Mouse (Mus musculus): ENCODE data around the gene Klf13.

Gene Klf13

GRCm38 (mm10) chr7:63925413-63926360 is 13.0 kb downstream of the Klf13 start:
- no peak for DNase-seq (ENCODE audit: low spot score)

- DNase-seq (ENCODE audit: low spot score), result peak; percentile 73
These were observed 13.8 kb downstream of the Klf13 start for GRCm38 (mm10) chr7:63924747-63925412.

- DNase-seq (ENCODE audit: low spot score), result no peak
These were observed 14.6 kb downstream of the Klf13 start for GRCm38 (mm10) chr7:63924151-63924550.

- DNase-seq (ENCODE audit: low spot score), result no peak
These were observed 15.7 kb downstream of the Klf13 start for GRCm38 (mm10) chr7:63922975-63923374.

GRCm38 (mm10) chr7:63922571-63922970 is 16.1 kb downstream of the Klf13 start:
- no peak for DNase-seq (ENCODE audit: low spot score)

- no peak for DNase-seq (ENCODE audit: low spot score)
These were observed 16.7 kb downstream of the Klf13 start for GRCm38 (mm10) chr7:63921909-63922562.

GRCm38 (mm10) chr7:63918771-63919768 is 19.6 kb downstream of the Klf13 start:
- DNase-seq (ENCODE audit: low spot score), result no peak

- DNase-seq (ENCODE audit: low spot score), result no peak
These were observed 21.0 kb downstream of the Klf13 start for GRCm38 (mm10) chr7:63917693-63918092.

GRCm38 (mm10) chr7:63916268-63916907 is 22.3 kb downstream of the Klf13 start, which contains the start of gene E030018B13Rik:
Gene E030018B13Rik, plus strand, starts transcription at chr7:63916857.
- no peak for DNase-seq (ENCODE audit: low spot score)

- DNase-seq (ENCODE audit: low spot score), result no peak
These were observed 23.8 kb downstream of the Klf13 start for GRCm38 (mm10) chr7:63914891-63915290.

GRCm38 (mm10) chr7:63913724-63914692 is 24.7 kb downstream of the Klf13 start:
- DNase-seq (ENCODE audit: low spot score), result no peak

- no peak for DNase-seq (ENCODE audit: low spot score)
These were observed 25.6 kb downstream of the Klf13 start for GRCm38 (mm10) chr7:63912924-63913723.

- no peak for DNase-seq (ENCODE audit: low spot score)
These were observed 26.4 kb downstream of the Klf13 start for GRCm38 (mm10) chr7:63912234-63912810.

GRCm38 (mm10) chr7:63911383-63912233 is 27.1 kb downstream of the Klf13 start:
- DNase-seq (ENCODE audit: low spot score), result no peak

- DNase-seq (ENCODE audit: low spot score), result no peak
These were observed 27.8 kb downstream of the Klf13 start for GRCm38 (mm10) chr7:63910912-63911311.

GRCm38 (mm10) chr7:63910225-63910624 is 28.5 kb downstream of the Klf13 start:
- DNase-seq (ENCODE audit: low spot score), result no peak
